Mouse (Mus musculus): ENCODE measurements around the gene Fitm2. TPM values are rescaled to one million over a fixed set of nuclear protein-coding genes. Genes with fewer than 3 reads are reported as not detected.

The Fitm2 gene
- polyA plus RNA-seq, 1 experiment from 2014 or later = 13.9 TPM

DNA sequence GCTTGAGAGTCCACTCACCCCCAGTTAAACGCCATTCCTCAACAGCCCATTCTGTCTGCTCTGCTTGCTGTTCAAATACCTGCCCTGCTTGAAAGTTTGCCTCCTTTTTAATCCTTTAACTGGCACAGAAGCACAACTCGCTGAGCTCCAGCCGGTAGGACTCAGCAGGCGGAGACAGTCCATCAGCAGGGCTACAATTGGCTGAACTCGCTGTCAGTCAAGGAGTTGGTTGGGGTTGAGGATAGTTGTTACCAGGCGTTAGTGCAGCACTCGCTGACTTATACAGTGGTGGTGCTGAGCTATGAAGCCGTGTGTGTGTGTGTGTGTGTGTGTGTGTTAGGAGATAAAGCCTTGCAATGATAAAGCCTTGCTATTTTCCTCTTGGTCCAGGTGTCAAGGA lies 11.8 kb downstream of the Fitm2 start:
- H3K9me3 ChIP-seq (ENCODE audit: control insufficient read depth, low read length) = no peaks in the 10 kb centered on the region
- WGBS = 89% methylated on average over 8 of the region's 8 CpGs
- DNase-seq (ENCODE audit: low spot score) = no peak
- no peak overlapping the region for H3K27ac ChIP-seq (ENCODE audit: low read depth, low read length)
- H3K9ac ChIP-seq (ENCODE audit: low read length) = no peak overlapping the region
- no peak for ATAC-seq (ENCODE audit: insufficient read depth, low FRiP score, low TSS enrichment)
- no peaks in the 10 kb centered on the region for H3K36me3 ChIP-seq (ENCODE audit: control insufficient read depth, insufficient read depth, low read length)
- 0 out of 2 replicates have a peak, but pooled peaks cover 3% of the 10 kb centered on the region for H3K27me3 ChIP-seq (ENCODE audit: control insufficient read depth, insufficient read depth, low read length)
- H3K4me3 ChIP-seq (ENCODE audit: low read depth, low read length) = no peak overlapping the region
- no peak overlapping the region for H3K4me2 ChIP-seq (ENCODE audit: low read depth)
- H3K4me1 ChIP-seq (ENCODE audit: control insufficient read depth, insufficient read depth, low read length) = no peaks in the 10 kb centered on the region

DNA sequence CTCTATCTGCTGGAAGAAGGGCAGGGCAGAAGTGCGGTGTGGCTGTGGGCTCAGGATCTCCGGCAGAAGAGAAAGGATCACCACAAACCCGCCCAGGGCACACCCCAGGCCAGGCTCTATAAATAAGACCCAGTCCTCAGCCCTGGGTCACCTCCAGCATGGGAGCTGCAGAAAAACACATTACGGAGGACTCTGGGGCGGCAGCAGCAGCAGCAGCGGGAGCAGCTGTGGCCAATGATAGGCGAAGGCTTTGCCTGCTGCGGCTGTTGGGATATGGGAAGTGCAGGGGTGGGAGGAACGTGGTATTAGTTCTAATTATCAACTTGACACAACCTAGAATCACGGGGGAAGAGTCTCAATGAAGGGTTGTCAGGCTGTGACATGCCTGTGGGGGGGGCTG lies 13.0 kb downstream of the Fitm2 start:
- 47% methylated on average over 10 of the region's 10 CpGs for WGBS
- no peaks in the 10 kb centered on the region for H3K9me3 ChIP-seq (ENCODE audit: control insufficient read depth, low read length)
- H3K9ac ChIP-seq (ENCODE audit: low read length) = no peak overlapping the region
- no peaks in the 10 kb centered on the region for H3K4me1 ChIP-seq (ENCODE audit: control insufficient read depth, insufficient read depth, low read length)
- no peaks in the 10 kb centered on the region for H3K36me3 ChIP-seq (ENCODE audit: control insufficient read depth, insufficient read depth, low read length)
- no peak overlapping the region for H3K27ac ChIP-seq (ENCODE audit: low read depth, low read length)
- DNase-seq (ENCODE audit: low spot score) = no peak
- no peak overlapping the region for H3K4me2 ChIP-seq (ENCODE audit: low read depth)
- 0 out of 2 replicates have a peak, but pooled peaks cover 3% of the 10 kb centered on the region for H3K27me3 ChIP-seq (ENCODE audit: control insufficient read depth, insufficient read depth, low read length)
- H3K4me3 ChIP-seq (ENCODE audit: low read depth, low read length) = no peak overlapping the region
- ATAC-seq (ENCODE audit: insufficient read depth, low FRiP score, low TSS enrichment) = no peak

DNA sequence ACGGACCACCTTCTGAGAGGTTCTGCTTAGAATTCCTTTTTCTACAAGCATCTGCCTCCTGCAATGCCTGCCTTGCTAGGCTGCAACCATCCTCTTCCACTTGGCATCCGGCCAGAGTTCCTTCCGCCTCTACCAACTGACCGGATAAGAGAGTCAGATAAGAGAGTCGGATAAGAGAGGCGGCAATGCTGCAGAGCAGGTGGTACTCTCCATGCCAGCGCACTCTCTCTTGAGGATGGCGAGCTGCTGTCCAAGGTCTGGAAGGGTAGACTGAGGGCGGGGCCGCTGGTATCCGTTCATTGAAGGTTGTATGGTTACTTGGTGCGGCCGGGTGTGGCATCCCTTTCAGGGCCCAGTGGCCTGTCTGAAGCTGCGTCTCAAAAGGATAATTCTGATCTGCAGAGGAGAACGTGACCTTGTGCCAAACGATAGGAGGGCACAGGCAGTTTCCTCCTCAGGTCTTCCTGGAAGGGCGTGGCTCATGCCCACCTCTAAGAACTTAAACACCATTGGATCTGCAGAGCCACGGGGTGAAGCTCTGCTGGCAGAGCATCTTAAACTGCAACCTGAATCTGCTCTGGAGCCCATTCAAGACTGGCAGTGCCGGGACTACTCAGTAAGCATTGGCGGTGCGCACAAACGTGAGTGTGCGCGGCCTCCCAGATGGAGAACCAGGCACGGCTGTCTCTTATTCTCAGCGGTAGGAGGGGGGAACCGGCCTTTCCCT lies 13.7 kb downstream of the Fitm2 start:
- H3K27me3 ChIP-seq (ENCODE audit: control insufficient read depth, insufficient read depth, low read length) = 0 out of 2 replicates have a peak, but pooled peaks cover 3% of the 10 kb centered on the region
- no peaks in the 10 kb centered on the region for H3K36me3 ChIP-seq (ENCODE audit: control insufficient read depth, insufficient read depth, low read length)
- ATAC-seq (ENCODE audit: insufficient read depth, low FRiP score, low TSS enrichment) = no peak
- no peak overlapping the region for H3K4me3 ChIP-seq (ENCODE audit: low read depth, low read length)
- H3K27ac ChIP-seq (ENCODE audit: low read depth, low read length) = no peak overlapping the region
- H3K4me2 ChIP-seq (ENCODE audit: low read depth) = no peak overlapping the region
- H3K4me1 ChIP-seq (ENCODE audit: control insufficient read depth, insufficient read depth, low read length) = no peaks in the 10 kb centered on the region
- no peak overlapping the region for H3K9ac ChIP-seq (ENCODE audit: low read length)
- WGBS = 57% methylated on average over 27 of the region's 27 CpGs
- no peaks in the 10 kb centered on the region for H3K9me3 ChIP-seq (ENCODE audit: control insufficient read depth, low read length)
- no peak for DNase-seq (ENCODE audit: low spot score)

DNA sequence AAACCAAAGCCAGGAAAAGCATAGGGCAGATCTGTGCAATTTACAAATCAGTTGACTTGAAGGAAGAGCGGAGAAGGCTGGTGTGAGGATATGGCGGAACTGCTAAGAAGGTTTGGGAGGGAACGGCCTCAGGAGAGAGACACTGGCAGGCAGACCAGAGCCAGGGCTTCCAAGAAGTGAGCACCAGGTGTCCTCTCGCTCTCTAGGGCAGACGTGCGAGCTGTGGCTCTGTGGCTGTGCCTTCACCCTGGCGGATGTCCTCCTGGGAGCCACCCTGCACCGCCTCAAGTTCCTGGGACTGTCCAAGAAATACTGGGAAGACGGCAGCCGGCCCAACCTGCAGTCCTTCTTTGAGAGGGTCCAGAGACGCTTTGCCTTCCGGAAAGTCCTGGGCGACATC lies 19.1 kb downstream of the Fitm2 start:
- ATAC-seq (ENCODE audit: insufficient read depth, low FRiP score, low TSS enrichment) = no peak
- Histone ChIP-seq H3K9ac (ENCODE audit: low read length) (no peak overlapping the region), H3K27me3 (ENCODE audit: control insufficient read depth, insufficient read depth, low read length) (no peaks in the 10 kb centered on the region), H3K4me2 (ENCODE audit: low read depth) (no peak overlapping the region), H3K4me1 (ENCODE audit: control insufficient read depth, insufficient read depth, low read length) (no peaks in the 10 kb centered on the region), H3K27ac (ENCODE audit: low read depth, low read length) (no peak overlapping the region), H3K36me3 (ENCODE audit: control insufficient read depth, insufficient read depth, low read length) (no peaks in the 10 kb centered on the region), H3K9me3 (ENCODE audit: control insufficient read depth, low read length) (no peaks in the 10 kb centered on the region), H3K4me3 (ENCODE audit: low read depth, low read length) (no peak overlapping the region)
- no peak for DNase-seq (ENCODE audit: low spot score)
- WGBS = 87% methylated on average over 13 of the region's 13 CpGs

DNA sequence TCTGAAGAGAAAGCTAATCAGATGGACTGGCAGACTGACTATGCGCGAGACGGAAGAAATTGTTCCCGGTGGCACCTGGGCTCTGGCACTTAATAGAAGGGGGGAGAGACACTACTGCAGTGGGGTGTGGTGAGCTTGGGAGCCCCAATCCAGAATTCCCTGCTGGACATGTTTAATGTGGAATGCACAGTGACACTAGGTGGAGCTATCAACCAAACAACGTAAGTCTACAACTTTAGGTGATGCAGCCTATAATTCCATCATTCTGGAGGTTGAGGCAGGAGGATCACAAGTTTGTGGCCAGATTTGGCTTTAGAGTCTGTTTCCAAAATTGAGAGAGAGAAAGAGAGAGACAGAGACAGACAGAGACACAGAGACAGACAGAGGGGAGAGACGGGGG lies 19.7 kb downstream of the Fitm2 start:
- no peak overlapping the region for H3K27ac ChIP-seq (ENCODE audit: low read depth, low read length)
- ATAC-seq (ENCODE audit: insufficient read depth, low FRiP score, low TSS enrichment) = no peak
- H3K36me3 ChIP-seq (ENCODE audit: control insufficient read depth, insufficient read depth, low read length) = no peaks in the 10 kb centered on the region
- H3K4me1 ChIP-seq (ENCODE audit: control insufficient read depth, insufficient read depth, low read length) = no peaks in the 10 kb centered on the region
- no peak overlapping the region for H3K9ac ChIP-seq (ENCODE audit: low read length)
- 87% methylated on average over 6 of the region's 6 CpGs for WGBS
- DNase-seq (ENCODE audit: low spot score) = no peak
- no peaks in the 10 kb centered on the region for H3K27me3 ChIP-seq (ENCODE audit: control insufficient read depth, insufficient read depth, low read length)
- no peak overlapping the region for H3K4me2 ChIP-seq (ENCODE audit: low read depth)
- no peak overlapping the region for H3K4me3 ChIP-seq (ENCODE audit: low read depth, low read length)
- H3K9me3 ChIP-seq (ENCODE audit: control insufficient read depth, low read length) = no peaks in the 10 kb centered on the region

DNA sequence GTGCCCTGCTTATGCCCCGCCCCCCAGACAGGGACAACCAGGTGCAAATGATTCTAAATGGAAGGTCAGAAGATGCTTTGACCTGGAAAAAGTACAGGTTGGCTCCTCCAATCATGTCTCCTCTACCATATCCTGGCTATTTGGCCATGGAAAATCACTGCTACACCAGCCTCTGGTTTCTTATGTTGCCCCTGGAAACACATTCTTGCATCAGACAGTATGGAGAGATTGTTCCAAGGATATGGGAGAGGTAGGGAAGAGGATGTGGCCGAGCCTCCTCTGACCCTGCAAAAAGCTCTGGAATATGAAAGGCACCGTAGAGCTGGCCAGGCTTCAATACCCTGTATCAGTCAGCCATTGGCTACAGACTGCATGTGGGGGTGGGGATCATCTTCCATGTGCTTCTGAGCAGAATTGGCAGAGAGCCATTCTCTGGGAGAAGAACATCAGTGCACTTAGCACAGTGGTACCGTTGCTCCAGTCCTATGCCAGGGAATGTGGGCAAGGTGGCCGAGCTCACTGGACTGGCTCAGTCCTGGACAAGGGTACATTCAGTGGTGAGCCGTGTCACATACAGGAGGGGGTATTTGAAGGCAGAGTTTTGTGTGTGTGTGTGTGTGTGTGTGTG lies 21.6 kb downstream of the Fitm2 start:
- H3K27me3 ChIP-seq (ENCODE audit: control insufficient read depth, insufficient read depth, low read length) = no peaks in the 10 kb centered on the region
- H3K9ac ChIP-seq (ENCODE audit: low read length) = no peak overlapping the region
- ATAC-seq (ENCODE audit: insufficient read depth, low FRiP score, low TSS enrichment) = no peak
- 85% methylated on average over 6 of the region's 6 CpGs for WGBS
- DNase-seq (ENCODE audit: low spot score) = no peak
- no peaks in the 10 kb centered on the region for H3K4me1 ChIP-seq (ENCODE audit: control insufficient read depth, insufficient read depth, low read length)
- no peak overlapping the region for H3K4me3 ChIP-seq (ENCODE audit: low read depth, low read length)
- H3K9me3 ChIP-seq (ENCODE audit: control insufficient read depth, low read length) = no peaks in the 10 kb centered on the region
- H3K4me2 ChIP-seq (ENCODE audit: low read depth) = no peak overlapping the region
- H3K27ac ChIP-seq (ENCODE audit: low read depth, low read length) = no peak overlapping the region
- H3K36me3 ChIP-seq (ENCODE audit: control insufficient read depth, insufficient read depth, low read length) = no peaks in the 10 kb centered on the region

DNA sequence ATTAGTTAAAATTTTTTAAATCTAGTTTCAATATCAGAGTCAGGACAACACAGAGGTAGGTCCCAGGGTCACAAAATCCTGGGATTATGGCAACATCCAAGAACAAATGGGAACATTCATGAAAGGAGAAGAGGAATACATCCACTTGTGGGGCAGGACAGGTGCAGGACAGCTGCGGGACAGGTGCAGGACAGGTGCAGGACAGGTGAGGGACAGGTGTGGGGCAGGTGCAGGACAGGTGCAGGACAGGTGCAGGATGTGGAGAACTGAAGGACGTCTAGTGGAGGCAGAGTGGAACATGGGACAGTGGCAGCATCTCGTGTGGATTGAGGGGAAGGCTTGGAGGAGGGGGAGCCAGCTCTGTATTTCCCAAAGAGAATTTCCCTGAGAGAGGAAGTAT lies 23.2 kb downstream of the Fitm2 start:
- H3K36me3 ChIP-seq (ENCODE audit: control insufficient read depth, insufficient read depth, low read length) = no peaks in the 10 kb centered on the region
- DNase-seq (ENCODE audit: low spot score) = no peak

DNA sequence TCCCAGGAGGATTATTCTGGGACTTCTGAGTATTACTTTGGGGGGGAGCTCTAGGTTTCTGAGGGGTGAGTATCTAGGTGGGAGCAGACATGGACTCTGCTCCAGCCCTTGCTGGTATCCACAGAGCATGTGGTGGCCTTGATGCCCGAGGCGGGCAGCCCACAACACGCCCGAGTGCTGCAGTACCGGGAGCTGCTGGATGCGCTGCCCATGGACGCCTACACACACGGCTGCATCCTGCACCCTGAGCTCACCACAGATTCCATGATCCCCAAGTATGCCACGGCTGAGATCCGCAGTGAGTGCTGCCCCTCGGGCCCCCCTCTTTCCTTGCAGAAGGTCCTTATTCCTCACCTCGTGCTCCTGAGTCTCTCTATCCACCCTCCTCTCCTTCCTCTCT lies 25.1 kb downstream of the Fitm2 start:
- no peak overlapping the region for H3K4me3 ChIP-seq (ENCODE audit: low read depth, low read length)
- H3K4me2 ChIP-seq (ENCODE audit: low read depth) = no peak overlapping the region
- no peak for ATAC-seq (ENCODE audit: insufficient read depth, low FRiP score, low TSS enrichment)
- no peaks in the 10 kb centered on the region for H3K9me3 ChIP-seq (ENCODE audit: control insufficient read depth, low read length)
- DNase-seq (ENCODE audit: low spot score) = no peak
- 81% methylated on average over 12 of the region's 12 CpGs for WGBS
- H3K36me3 ChIP-seq (ENCODE audit: control insufficient read depth, insufficient read depth, low read length) = no peaks in the 10 kb centered on the region
- no peak overlapping the region for H3K9ac ChIP-seq (ENCODE audit: low read length)
- H3K27me3 ChIP-seq (ENCODE audit: control insufficient read depth, insufficient read depth, low read length) = no peaks in the 10 kb centered on the region
- H3K4me1 ChIP-seq (ENCODE audit: control insufficient read depth, insufficient read depth, low read length) = no peaks in the 10 kb centered on the region
- no peak overlapping the region for H3K27ac ChIP-seq (ENCODE audit: low read depth, low read length)

More for the DNA sequence above, 23.2 kb downstream of the Fitm2 start:
- H3K4me1 ChIP-seq (ENCODE audit: control insufficient read depth, insufficient read depth, low read length) = no peaks in the 10 kb centered on the region
- 74% methylated on average over 3 of the region's 3 CpGs for WGBS
- no peak overlapping the region for H3K27ac ChIP-seq (ENCODE audit: low read depth, low read length)
- no peak overlapping the region for H3K4me3 ChIP-seq (ENCODE audit: low read depth, low read length)
- no peaks in the 10 kb centered on the region for H3K27me3 ChIP-seq (ENCODE audit: control insufficient read depth, insufficient read depth, low read length)
- H3K9me3 ChIP-seq (ENCODE audit: control insufficient read depth, low read length) = no peaks in the 10 kb centered on the region
- no peak overlapping the region for H3K9ac ChIP-seq (ENCODE audit: low read length)
- H3K4me2 ChIP-seq (ENCODE audit: low read depth) = no peak overlapping the region
- ATAC-seq (ENCODE audit: insufficient read depth, low FRiP score, low TSS enrichment) = no peak

DNA sequence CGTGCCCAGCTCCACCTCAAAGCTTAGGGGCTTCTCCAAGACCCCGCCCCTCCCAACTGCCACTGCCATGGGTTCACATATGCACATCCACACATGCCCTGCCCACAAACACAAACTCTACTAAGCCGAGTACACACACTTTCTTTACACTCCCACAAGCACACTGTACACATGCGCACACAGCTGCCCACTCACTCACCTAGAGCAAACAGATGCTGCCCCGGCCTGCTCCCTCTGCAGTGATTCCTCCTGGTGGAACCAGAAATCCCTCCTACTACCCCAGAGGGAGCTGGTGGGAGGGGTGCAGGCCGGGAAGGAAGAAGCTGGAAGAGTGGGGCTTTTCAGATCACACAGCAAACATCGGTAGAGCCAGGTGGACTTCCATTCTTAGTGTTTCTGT lies 28.4 kb downstream of the Fitm2 start:
- Histone ChIP-seq H3K9me3 (ENCODE audit: control insufficient read depth, low read length) (no peaks in the 10 kb centered on the region), H3K27ac (ENCODE audit: low read depth, low read length) (no peak overlapping the region), H3K4me3 (ENCODE audit: low read depth, low read length) (no peak overlapping the region), H3K27me3 (ENCODE audit: control insufficient read depth, insufficient read depth, low read length) (no peaks in the 10 kb centered on the region), H3K4me1 (ENCODE audit: control insufficient read depth, insufficient read depth, low read length) (no peaks in the 10 kb centered on the region), H3K36me3 (ENCODE audit: control insufficient read depth, insufficient read depth, low read length) (no peaks in the 10 kb centered on the region), H3K4me2 (ENCODE audit: low read depth) (no peak overlapping the region), H3K9ac (ENCODE audit: low read length) (0 out of 2 replicates have a peak overlapping the region, but pooled peaks have one; percentile 6)
- 71% methylated on average over 7 of the region's 7 CpGs for WGBS
- DNase-seq (ENCODE audit: low spot score) (no peak), ATAC-seq (ENCODE audit: insufficient read depth, low FRiP score, low TSS enrichment) (no peak)
